Mouse (Mus musculus) bone marrow, adult 2 months (tissue): ENCODE measurements around the gene Rassf1.

Experiments
- CTCF ChIP-seq: fragments of 200-500 bp; IDR thresholded peaks from 2 replicates; pipeline ENCODE4 v1.5.1; 2011; ENCODE audit warnings: low read length, control low read depth; ENCODE audit not compliant: control insufficient read depth, insufficient read depth
- POLR2A ChIP-seq: fragments of 200-500 bp; IDR thresholded peaks from 2 replicates; pipeline ENCODE4 v1.6.1; 2011; ENCODE audit warnings: low read depth, mild to moderate bottlenecking, control low read depth, low read length, borderline replicate concordance; ENCODE audit not compliant: control insufficient read depth

DNA sequence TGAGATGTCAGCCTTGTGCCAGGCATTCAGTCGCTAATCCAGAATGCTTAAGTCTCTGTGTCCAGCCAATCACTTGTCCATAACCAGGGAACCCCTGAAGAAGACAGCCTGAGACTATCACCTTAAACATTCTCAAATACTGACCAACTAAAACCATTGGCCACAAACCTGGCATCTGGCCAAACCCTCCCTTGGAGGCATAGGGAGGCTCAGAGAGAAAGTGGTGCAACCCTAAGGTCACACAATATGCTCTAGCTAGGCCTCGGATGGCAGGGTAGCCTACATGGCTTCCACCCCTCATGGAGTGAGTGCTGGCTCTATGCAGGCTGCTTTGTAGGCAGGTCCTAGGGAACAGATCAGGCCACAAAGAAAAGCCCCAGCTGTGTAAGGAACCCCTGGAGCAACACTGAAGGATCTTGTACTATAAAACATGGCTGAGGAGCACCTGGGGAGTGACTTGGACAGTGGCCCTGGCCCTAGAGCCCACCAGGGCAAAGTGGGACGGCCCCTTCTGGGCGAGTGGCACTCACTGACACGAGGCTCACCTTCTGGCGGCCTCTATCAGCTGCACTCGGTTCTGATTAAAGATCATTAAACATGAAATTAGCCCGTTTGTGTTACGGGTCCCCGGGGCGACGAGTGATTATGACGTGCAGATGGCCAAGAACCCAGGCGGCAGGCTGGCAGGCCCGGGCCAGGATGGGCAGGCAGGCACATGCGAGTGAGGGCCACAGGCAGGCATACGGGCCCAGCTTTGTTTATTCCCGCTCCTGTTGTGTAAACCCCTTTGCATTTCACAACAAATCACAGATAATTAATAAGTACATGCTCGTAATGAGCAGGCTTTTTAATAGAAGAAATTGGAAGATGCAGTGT lies 46.5 kb upstream of the Rassf1 start:
- TF ChIP-seq POLR2A (no peak), CTCF (no peak)
